Mouse (Mus musculus): ENCODE results near the gene Ppp3ca. TPM values are rescaled to one million over a fixed set of nuclear protein-coding genes. Genes with fewer than 3 reads are reported as not detected.

The Ppp3ca gene
- polyA plus RNA-seq, 1 experiment = 24.3 TPM

DNA sequence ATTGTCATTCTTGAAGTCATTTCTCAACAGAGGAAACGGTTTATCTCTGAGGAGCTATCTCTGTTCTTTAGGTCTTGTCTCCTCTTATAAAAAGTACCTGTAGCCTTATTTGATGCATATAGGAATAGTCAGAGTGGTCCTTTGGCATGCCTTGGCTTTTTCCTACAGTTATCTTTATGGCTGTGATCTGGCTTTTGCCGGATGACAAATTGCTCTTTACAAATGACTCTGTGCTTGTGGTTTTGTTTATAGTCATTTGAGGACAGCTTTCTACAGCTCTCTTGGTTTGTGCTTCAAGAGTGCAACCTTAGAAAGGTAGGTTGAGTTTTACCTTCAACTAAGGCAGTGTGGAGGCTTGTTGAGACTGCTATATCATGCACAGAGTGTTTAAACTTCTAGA is 3.4 kb downstream of the Ppp3ca start:
- peaks cover 2% of the 10 kb centered on the region; the same call in 1 of the 2 replicates for H3K27me3 ChIP-seq (ENCODE audit: control insufficient read depth, insufficient read depth, low read length)
- H3K36me3 ChIP-seq (ENCODE audit: control insufficient read depth, insufficient read depth, low read length) = no peaks in the 10 kb centered on the region
- H3K4me1 ChIP-seq (ENCODE audit: control insufficient read depth, insufficient read depth, low read length) = peaks cover 11% of the 10 kb centered on the region
- no peak overlapping the region for H3K27ac ChIP-seq (ENCODE audit: control insufficient read depth, insufficient read depth, low read depth, low read length)
- no peak overlapping the region for H3K4me3 ChIP-seq (ENCODE audit: control insufficient read depth, low read depth, low read length)
- no peak for TF ChIP-seq POLR2A (IDR thresholded peaks at IDR 0.05; ENCODE audit: control insufficient read depth, low read depth, low read length)
- no peak for TF ChIP-seq CTCF (IDR thresholded peaks at IDR 0.05; ENCODE audit: control insufficient read depth, insufficient read depth, insufficient replicate concordance, low read depth, low read length)

DNA sequence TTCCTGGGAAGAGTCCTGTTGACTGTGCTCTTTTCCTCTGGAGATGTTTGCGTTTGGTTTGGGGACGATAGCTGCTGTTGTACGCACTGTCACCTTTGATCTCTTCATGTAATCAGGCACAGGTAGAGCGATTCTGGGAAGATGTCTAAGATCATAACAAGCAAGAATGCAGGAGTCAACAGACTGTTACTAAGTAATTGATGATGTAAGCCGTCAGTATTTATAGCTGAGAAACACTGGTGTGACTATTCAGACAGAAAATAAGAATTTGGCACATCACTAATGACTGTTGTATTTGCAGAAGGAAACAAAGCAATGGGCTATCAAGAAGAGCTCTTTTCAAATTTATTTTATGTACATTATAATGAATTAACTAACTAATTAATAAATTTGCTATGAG is 4.6 kb downstream of the Ppp3ca start:
- peaks cover 2% of the 10 kb centered on the region; the same call in 1 of the 2 replicates for H3K27me3 ChIP-seq (ENCODE audit: control insufficient read depth, insufficient read depth, low read length)

DNA sequence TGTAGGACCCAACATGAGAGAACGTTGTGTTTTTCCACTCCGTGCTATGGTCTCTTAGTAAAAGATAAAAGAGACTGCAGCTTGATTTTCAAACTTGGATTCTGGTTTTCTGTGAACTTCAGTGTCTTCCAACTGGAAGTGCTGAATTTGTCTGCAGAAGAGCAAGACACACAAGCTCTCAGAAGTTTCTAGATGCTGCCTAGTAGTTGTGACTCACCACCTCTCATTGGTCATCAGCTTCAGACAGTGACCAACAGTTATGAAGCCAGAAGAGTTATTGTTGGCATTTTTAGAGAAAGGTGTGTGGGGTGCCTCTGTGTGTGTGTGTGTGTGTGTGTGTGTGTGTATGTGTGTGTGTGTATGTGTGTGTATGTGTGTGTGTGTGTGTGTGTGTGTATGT is 7.1 kb downstream of the Ppp3ca start:
- TF ChIP-seq POLR2A (IDR thresholded peaks at IDR 0.05; ENCODE audit: control insufficient read depth, low read depth, low read length) = no peak
- TF ChIP-seq CTCF (IDR thresholded peaks at IDR 0.05; ENCODE audit: control insufficient read depth, insufficient read depth, insufficient replicate concordance, low read depth, low read length) = no peak
- no peaks in the 10 kb centered on the region for H3K4me1 ChIP-seq (ENCODE audit: control insufficient read depth, insufficient read depth, low read length)
- no peaks in the 10 kb centered on the region for H3K27me3 ChIP-seq (ENCODE audit: control insufficient read depth, insufficient read depth, low read length)
- no peak overlapping the region for H3K27ac ChIP-seq (ENCODE audit: control insufficient read depth, insufficient read depth, low read depth, low read length)
- no peaks in the 10 kb centered on the region for H3K36me3 ChIP-seq (ENCODE audit: control insufficient read depth, insufficient read depth, low read length)
- no peak overlapping the region for H3K4me3 ChIP-seq (ENCODE audit: control insufficient read depth, low read depth, low read length)

More for the DNA sequence above, 4.6 kb downstream of the Ppp3ca start:
- Histone ChIP-seq H3K27ac (ENCODE audit: control insufficient read depth, insufficient read depth, low read depth, low read length) (no peak overlapping the region), H3K4me3 (ENCODE audit: control insufficient read depth, low read depth, low read length) (no peak overlapping the region), H3K36me3 (ENCODE audit: control insufficient read depth, insufficient read depth, low read length) (no peaks in the 10 kb centered on the region), H3K4me1 (ENCODE audit: control insufficient read depth, insufficient read depth, low read length) (peaks cover 6% of the 10 kb centered on the region)
- TF ChIP-seq POLR2A (IDR thresholded peaks at IDR 0.05; ENCODE audit: control insufficient read depth, low read depth, low read length) (no peak), CTCF (IDR thresholded peaks at IDR 0.05; ENCODE audit: control insufficient read depth, insufficient read depth, insufficient replicate concordance, low read depth, low read length) (no peak)

- no peaks in the 10 kb centered on the region for H3K4me1 ChIP-seq (ENCODE audit: control insufficient read depth, insufficient read depth, low read length)
- no peaks in the 10 kb centered on the region for H3K36me3 ChIP-seq (ENCODE audit: control insufficient read depth, insufficient read depth, low read length)
- H3K4me3 ChIP-seq (ENCODE audit: control insufficient read depth, low read depth, low read length) = no peak overlapping the region
- H3K27ac ChIP-seq (ENCODE audit: control insufficient read depth, insufficient read depth, low read depth, low read length) = no peak overlapping the region
- no peaks in the 10 kb centered on the region for H3K27me3 ChIP-seq (ENCODE audit: control insufficient read depth, insufficient read depth, low read length)
- TF ChIP-seq CTCF (IDR thresholded peaks at IDR 0.05; ENCODE audit: control insufficient read depth, insufficient read depth, insufficient replicate concordance, low read depth, low read length) (no peak), POLR2A (IDR thresholded peaks at IDR 0.05; ENCODE audit: control insufficient read depth, low read depth, low read length) (no peak)
Observed at GRCm38 (mm10) chr3:136678386-136678785, 8.5 kb downstream of the Ppp3ca start.

DNA sequence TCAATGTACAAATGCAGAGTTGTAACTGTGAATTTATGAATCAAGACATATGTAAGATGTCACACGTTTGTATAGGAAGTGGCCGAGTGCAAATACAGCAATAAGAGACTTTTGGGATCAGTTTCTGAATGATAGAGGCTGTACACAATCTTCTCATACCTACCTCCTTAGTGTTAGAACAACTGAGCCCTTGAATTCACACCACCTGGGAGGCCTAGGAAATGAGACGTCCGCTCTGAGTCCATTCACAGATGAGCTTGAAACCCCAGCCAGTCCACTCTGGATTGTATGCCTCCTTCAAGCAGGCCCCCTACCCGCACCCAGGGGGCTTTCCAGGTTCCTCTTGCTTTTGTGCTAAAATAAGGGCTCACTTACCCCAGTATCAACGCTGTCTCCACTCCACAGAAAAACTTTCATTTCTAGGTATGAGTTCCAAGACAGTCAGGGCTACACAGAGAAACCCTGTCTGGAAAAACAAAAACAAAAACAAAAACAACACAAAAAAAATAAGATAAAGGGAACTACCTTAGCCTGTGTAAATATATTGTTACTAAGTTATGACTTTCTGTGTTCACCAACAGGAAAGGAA is 10.1 kb downstream of the Ppp3ca start:
- no peak overlapping the region for H3K27ac ChIP-seq (ENCODE audit: control insufficient read depth, insufficient read depth, low read depth, low read length)
- no peak overlapping the region for H3K4me3 ChIP-seq (ENCODE audit: control insufficient read depth, low read depth, low read length)
- TF ChIP-seq POLR2A (IDR thresholded peaks at IDR 0.05; ENCODE audit: control insufficient read depth, low read depth, low read length) = no peak
- TF ChIP-seq CTCF (IDR thresholded peaks at IDR 0.05; ENCODE audit: control insufficient read depth, insufficient read depth, insufficient replicate concordance, low read depth, low read length) = no peak
- no peaks in the 10 kb centered on the region for H3K27me3 ChIP-seq (ENCODE audit: control insufficient read depth, insufficient read depth, low read length)
- H3K4me1 ChIP-seq (ENCODE audit: control insufficient read depth, insufficient read depth, low read length) = no peaks in the 10 kb centered on the region
- no peaks in the 10 kb centered on the region for H3K36me3 ChIP-seq (ENCODE audit: control insufficient read depth, insufficient read depth, low read length)

- Histone ChIP-seq H3K36me3 (ENCODE audit: control insufficient read depth, insufficient read depth, low read length) (no peaks in the 10 kb centered on the region), H3K4me1 (ENCODE audit: control insufficient read depth, insufficient read depth, low read length) (no peaks in the 10 kb centered on the region), H3K27me3 (ENCODE audit: control insufficient read depth, insufficient read depth, low read length) (no peaks in the 10 kb centered on the region), H3K27ac (ENCODE audit: control insufficient read depth, insufficient read depth, low read depth, low read length) (no peak overlapping the region), H3K4me3 (ENCODE audit: control insufficient read depth, low read depth, low read length) (no peak overlapping the region)
- TF ChIP-seq CTCF (IDR thresholded peaks at IDR 0.05; ENCODE audit: control insufficient read depth, insufficient read depth, insufficient replicate concordance, low read depth, low read length) = no peak
- no peak for TF ChIP-seq POLR2A (IDR thresholded peaks at IDR 0.05; ENCODE audit: control insufficient read depth, low read depth, low read length)
Observed at GRCm38 (mm10) chr3:136682242-136682641, 12.3 kb downstream of the Ppp3ca start.

- Histone ChIP-seq H3K4me1 (ENCODE audit: control insufficient read depth, insufficient read depth, low read length) (peaks cover 3% of the 10 kb centered on the region; the same call in 1 of the 2 replicates), H3K27ac (ENCODE audit: control insufficient read depth, insufficient read depth, low read depth, low read length) (no peak overlapping the region), H3K27me3 (ENCODE audit: control insufficient read depth, insufficient read depth, low read length) (no peaks in the 10 kb centered on the region), H3K36me3 (ENCODE audit: control insufficient read depth, insufficient read depth, low read length) (no peaks in the 10 kb centered on the region), H3K4me3 (ENCODE audit: control insufficient read depth, low read depth, low read length) (no peak overlapping the region)
- TF ChIP-seq POLR2A (IDR thresholded peaks at IDR 0.05; ENCODE audit: control insufficient read depth, low read depth, low read length) (no peak), CTCF (IDR thresholded peaks at IDR 0.05; ENCODE audit: control insufficient read depth, insufficient read depth, insufficient replicate concordance, low read depth, low read length) (no peak)
Observed at GRCm38 (mm10) chr3:136684191-136684958, 14.5 kb downstream of the Ppp3ca start.
